Mouse (Mus musculus): ENCODE results near the gene Kif6. TPM values are rescaled to one million over a fixed set of nuclear protein-coding genes. Genes with fewer than 3 reads are reported as not detected.

Kif6 gene
- polyA plus RNA-seq, 1 experiment from 2014 or later = 0.22 TPM

DNA sequence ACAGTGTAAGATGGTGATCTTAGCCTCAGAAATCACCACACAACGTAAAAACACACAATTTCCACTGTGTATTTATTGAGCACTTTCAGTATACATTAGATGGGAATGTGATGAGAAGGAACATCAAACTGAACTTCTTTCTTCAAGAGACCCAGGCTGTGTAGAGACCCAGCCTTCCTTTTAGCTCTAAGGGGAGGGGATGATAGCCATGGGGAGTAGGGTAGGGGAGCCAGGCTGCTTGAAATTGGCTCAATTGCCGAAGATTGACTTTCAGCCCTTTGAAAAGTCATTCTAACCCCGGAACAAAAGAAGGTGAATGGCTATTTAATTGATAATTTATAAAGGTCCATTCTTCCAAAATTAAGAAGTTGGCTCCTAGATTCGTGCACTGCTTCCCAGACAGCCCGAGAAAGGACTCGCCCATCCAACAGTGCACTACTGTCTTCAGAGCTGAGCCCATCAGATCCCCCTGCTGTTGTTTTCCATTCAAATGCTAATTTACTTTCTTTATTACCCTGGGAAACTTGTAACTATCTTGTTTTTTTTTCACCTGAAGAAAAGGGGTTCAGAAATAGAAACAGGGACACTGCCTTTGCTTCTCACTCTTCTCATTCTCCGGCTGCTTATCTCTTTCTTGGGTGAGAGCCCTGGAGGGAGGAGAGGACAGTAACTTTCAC, 7.4 kb upstream of the Kif6 start:
- Histone ChIP-seq H3K4me3 (ENCODE audit: low read depth, low read length) (no peak overlapping the region), H3K9ac (ENCODE audit: low read depth, low read length) (no peak overlapping the region), H3K4me2 (replicated peaks; ENCODE audit: low read depth) (no peak overlapping the region), H3K27ac (ENCODE audit: low read depth, low read length) (no peak overlapping the region), H3K27me3 (replicated peaks; ENCODE audit: control insufficient read depth, insufficient read depth, low read length) (no peaks in the 10 kb centered on the region), H3K36me3 (ENCODE audit: control insufficient read depth, insufficient read depth) (no peaks in the 10 kb centered on the region), H3K9me3 (ENCODE audit: control insufficient read depth) (no peaks in the 10 kb centered on the region), H3K4me1 (replicated peaks; ENCODE audit: control insufficient read depth, insufficient read depth, low read length) (no peaks in the 10 kb centered on the region)
- 70% methylated on average over 7 of the region's 7 CpGs for WGBS
- ATAC-seq = no peak
- TF ChIP-seq CTCF (IDR thresholded peaks at IDR 0.05; ENCODE audit: low read depth) = no peak

- no peak for ATAC-seq
- no peaks in the 10 kb centered on the region for H3K9me3 ChIP-seq (ENCODE audit: control insufficient read depth)
- H3K27ac ChIP-seq (ENCODE audit: low read depth, low read length) = no peak overlapping the region
- no peaks in the 10 kb centered on the region for H3K27me3 ChIP-seq (replicated peaks; ENCODE audit: control insufficient read depth, insufficient read depth, low read length)
- H3K4me1 ChIP-seq (replicated peaks; ENCODE audit: control insufficient read depth, insufficient read depth, low read length) = no peaks in the 10 kb centered on the region
- H3K9ac ChIP-seq (ENCODE audit: low read depth, low read length) = no peak overlapping the region
- no peak overlapping the region for H3K4me3 ChIP-seq (ENCODE audit: low read depth, low read length)
- no peak overlapping the region for H3K4me2 ChIP-seq (replicated peaks; ENCODE audit: low read depth)
- TF ChIP-seq CTCF (IDR thresholded peaks at IDR 0.05; ENCODE audit: low read depth) = no peak
- no peaks in the 10 kb centered on the region for H3K36me3 ChIP-seq (ENCODE audit: control insufficient read depth, insufficient read depth)
- WGBS = 59% methylated on average over 8 of the region's 8 CpGs
These were observed 4.6 kb upstream of the Kif6 start for GRCm38 (mm10) chr17:49610296-49610695.

DNA sequence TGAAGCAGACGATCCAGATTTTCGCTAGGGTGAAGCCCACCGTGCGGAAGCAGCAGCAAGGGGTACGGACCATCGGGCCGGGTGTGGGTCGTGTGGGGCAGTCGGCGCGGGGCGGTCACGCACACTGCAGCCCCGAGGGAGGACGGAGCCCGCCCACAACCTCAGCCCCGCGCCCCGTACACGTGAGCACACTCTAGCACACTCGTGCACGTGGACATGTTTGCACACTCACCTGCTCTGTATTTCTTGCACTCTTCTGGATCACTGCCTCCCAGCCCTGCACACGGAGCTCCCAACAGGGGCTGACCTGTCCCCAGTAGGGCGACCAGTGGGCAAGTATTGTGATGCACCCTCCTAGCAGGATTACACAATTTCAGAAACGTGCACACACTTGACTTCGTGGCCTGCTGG, 310 bp downstream of the Kif6 start:
- Histone ChIP-seq H3K9me3 (ENCODE audit: control insufficient read depth) (no peaks in the 10 kb centered on the region), H3K36me3 (ENCODE audit: control insufficient read depth, insufficient read depth) (no peaks in the 10 kb centered on the region), H3K4me1 (replicated peaks; ENCODE audit: control insufficient read depth, insufficient read depth, low read length) (no peaks in the 10 kb centered on the region), H3K4me2 (replicated peaks; ENCODE audit: low read depth) (peak overlapping the region; percentile 92), H3K4me3 (ENCODE audit: low read depth, low read length) (peak overlapping the region; percentile 46), H3K27ac (ENCODE audit: low read depth, low read length) (no peak overlapping the region), H3K27me3 (replicated peaks; ENCODE audit: control insufficient read depth, insufficient read depth, low read length) (no peaks in the 10 kb centered on the region), H3K9ac (ENCODE audit: low read depth, low read length) (no peak overlapping the region)
- no peak for TF ChIP-seq CTCF (IDR thresholded peaks at IDR 0.05; ENCODE audit: low read depth)
- ATAC-seq = peak; percentile 61; the same call in 1 of the 2 replicates
- WGBS = under 1% methylated on average over 26 of the region's 26 CpGs

DNA sequence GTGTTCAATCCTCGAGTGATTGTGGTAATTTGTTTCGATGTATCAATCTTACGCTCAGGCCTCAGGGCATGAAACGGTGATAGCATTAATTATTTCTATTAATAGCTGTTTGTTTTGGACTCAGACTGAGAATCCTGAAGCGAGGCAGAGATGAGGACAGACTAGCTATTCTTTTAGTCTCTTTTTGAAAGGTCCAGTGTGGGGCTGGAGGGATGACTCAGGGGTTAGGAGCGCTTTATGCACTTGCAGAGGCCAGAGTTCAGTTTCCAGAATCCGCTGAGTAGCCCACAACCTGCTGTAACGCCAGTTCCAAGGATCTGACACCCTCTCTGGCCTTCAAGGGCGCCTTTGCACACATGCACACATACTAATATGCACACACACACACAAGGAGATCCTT, 9.6 kb downstream of the Kif6 start:
- no peaks in the 10 kb centered on the region for H3K27me3 ChIP-seq (replicated peaks; ENCODE audit: control insufficient read depth, insufficient read depth, low read length)
- no peaks in the 10 kb centered on the region for H3K9me3 ChIP-seq (ENCODE audit: control insufficient read depth)
- no peak overlapping the region for H3K27ac ChIP-seq (ENCODE audit: low read depth, low read length)
- H3K4me1 ChIP-seq (replicated peaks; ENCODE audit: control insufficient read depth, insufficient read depth, low read length) = no peaks in the 10 kb centered on the region
- 71% methylated on average over 9 of the region's 9 CpGs for WGBS
- no peaks in the 10 kb centered on the region for H3K36me3 ChIP-seq (ENCODE audit: control insufficient read depth, insufficient read depth)
- ATAC-seq = no peak
- H3K4me3 ChIP-seq (ENCODE audit: low read depth, low read length) = no peak overlapping the region
- no peak for TF ChIP-seq CTCF (IDR thresholded peaks at IDR 0.05; ENCODE audit: low read depth)
- no peak overlapping the region for H3K4me2 ChIP-seq (replicated peaks; ENCODE audit: low read depth)
- no peak overlapping the region for H3K9ac ChIP-seq (ENCODE audit: low read depth, low read length)

GRCm38 (mm10) chr17:49627011-49627794, 12.3 kb downstream of the Kif6 start:
- Histone ChIP-seq H3K9ac (ENCODE audit: low read depth, low read length) (no peak overlapping the region), H3K27ac (ENCODE audit: low read depth, low read length) (no peak overlapping the region), H3K9me3 (ENCODE audit: control insufficient read depth) (no peaks in the 10 kb centered on the region), H3K4me3 (ENCODE audit: low read depth, low read length) (no peak overlapping the region), H3K27me3 (replicated peaks; ENCODE audit: control insufficient read depth, insufficient read depth, low read length) (no peaks in the 10 kb centered on the region), H3K4me1 (replicated peaks; ENCODE audit: control insufficient read depth, insufficient read depth, low read length) (no peaks in the 10 kb centered on the region), H3K36me3 (ENCODE audit: control insufficient read depth, insufficient read depth) (no peaks in the 10 kb centered on the region), H3K4me2 (replicated peaks; ENCODE audit: low read depth) (peak overlapping the region; percentile 2; the same call in 1 of the 2 replicates)
- ATAC-seq = peak; percentile 95
- WGBS = 69% methylated on average over 13 of the region's 13 CpGs
- TF ChIP-seq CTCF (IDR thresholded peaks at IDR 0.05; ENCODE audit: low read depth) = no peak

DNA sequence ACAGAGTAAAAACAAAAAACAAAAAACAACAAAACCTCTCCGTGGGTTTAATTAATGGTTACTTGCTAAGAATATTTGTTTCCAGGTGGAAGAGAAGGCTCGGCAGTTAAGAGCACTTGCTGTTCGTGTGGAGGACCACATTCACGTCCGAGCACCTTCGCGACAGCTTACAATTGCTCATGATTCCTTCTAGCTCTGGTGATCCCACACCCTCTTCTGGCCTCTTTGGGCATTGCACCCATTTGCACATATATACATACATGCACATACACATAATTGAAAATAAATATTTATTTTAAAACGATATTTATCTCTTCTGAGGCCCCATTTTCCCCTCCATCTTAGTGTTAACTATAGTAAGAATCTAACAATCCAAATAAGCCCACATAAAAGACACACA, 13.9 kb downstream of the Kif6 start:
- H3K9me3 ChIP-seq (ENCODE audit: control insufficient read depth) = no peaks in the 10 kb centered on the region
- ATAC-seq = no peak
- TF ChIP-seq CTCF (IDR thresholded peaks at IDR 0.05; ENCODE audit: low read depth) = peak; percentile 24; the same call in 1 of the 2 replicates
- H3K4me1 ChIP-seq (replicated peaks; ENCODE audit: control insufficient read depth, insufficient read depth, low read length) = no peaks in the 10 kb centered on the region
- no peak overlapping the region for H3K27ac ChIP-seq (ENCODE audit: low read depth, low read length)
- no peak overlapping the region for H3K9ac ChIP-seq (ENCODE audit: low read depth, low read length)
- no peak overlapping the region for H3K4me3 ChIP-seq (ENCODE audit: low read depth, low read length)
- H3K27me3 ChIP-seq (replicated peaks; ENCODE audit: control insufficient read depth, insufficient read depth, low read length) = no peaks in the 10 kb centered on the region
- H3K36me3 ChIP-seq (ENCODE audit: control insufficient read depth, insufficient read depth) = no peaks in the 10 kb centered on the region
- H3K4me2 ChIP-seq (replicated peaks; ENCODE audit: low read depth) = no peak overlapping the region
- 91% methylated on average over 8 of the region's 8 CpGs for WGBS
